Mouse (Mus musculus) MEL (cell line): Measurements from ENCODE around the gene Unc13b. TPM values are rescaled to one million over a fixed set of nuclear protein-coding genes. Genes with fewer than 3 reads are reported as not detected.
A peak's percentile ranks its signal among the peaks of the same experiment; 100 is the strongest.

Experiments
- DNase-seq: peaks from one replicate; pipeline ENCODE4 v3.0.0; 2011; ENCODE audit warnings: low read depth, low spot score
- H3K27ac ChIP-seq: 2 replicates; pipeline ENCODE4 v1.5.1; 2012; ENCODE audit warnings: low read depth, mild to moderate bottlenecking, control low read depth, low read length, moderate library complexity; ENCODE audit not compliant: control insufficient read depth
- H3K27me3 ChIP-seq, 2 experiments: fragments of 150-350 bp in 1 of 2; sonication (generic) in 1 of 2; 2 replicates each; pipeline ENCODE4 v1.6.1; 2012; ENCODE audit warnings: low read length in 2 of 2, mild to moderate bottlenecking in 2 of 2, improper control_type of control experiment in 1 of 2, moderate library complexity in 1 of 2; ENCODE audit not compliant: insufficient read depth in 2 of 2, control insufficient read depth in 1 of 2
- H3K36me3 ChIP-seq, 2 experiments: 2 replicates each; pipeline ENCODE4 v1.6.1; 2012 to 2014; ENCODE audit warnings: low read length in 2 of 2, improper control_type of control experiment in 1 of 2, inconsistent platforms in 1 of 2, mild to moderate bottlenecking in 1 of 2; ENCODE audit not compliant: insufficient read depth in 2 of 2, control insufficient read depth in 1 of 2
- H3K4me1 ChIP-seq, 2 experiments: fragments of 150-350 bp in 1 of 2; sonication (generic) in 1 of 2; 2 replicates each; pipeline ENCODE4 v1.6.1; 2012; ENCODE audit warnings: low read length in 2 of 2, improper control_type of control experiment in 1 of 2, mild to moderate bottlenecking in 1 of 2; ENCODE audit not compliant: insufficient read depth in 2 of 2, control insufficient read depth in 1 of 2
- H3K4me3 ChIP-seq, 2 experiments: fragments of 150-350 bp in 1 of 2; sonication (generic) in 1 of 2; 2 replicates each; pipeline ENCODE4 v1.5.1; 2012; ENCODE audit warnings: low read depth in 2 of 2, low read length in 2 of 2, mild to moderate bottlenecking in 2 of 2, moderate library complexity in 2 of 2, control low read depth in 1 of 2, improper control_type of control experiment in 1 of 2; ENCODE audit not compliant: control insufficient read depth in 1 of 2, insufficient read depth in 1 of 2
- H3K79me2 ChIP-seq: 2 replicates; pipeline ENCODE4 v1.6.1; 2012; ENCODE audit warnings: mild to moderate bottlenecking, low read length, moderate library complexity; ENCODE audit not compliant: control insufficient read depth, poor library complexity, insufficient read depth
- H3K9ac ChIP-seq: 2 replicates; pipeline ENCODE4 v1.6.1; 2012; ENCODE audit warnings: low read depth, mild to moderate bottlenecking, control low read depth, low read length, moderate library complexity; ENCODE audit not compliant: control insufficient read depth, poor library complexity, severe bottlenecking
- H3K9me3 ChIP-seq: fragments of 150-350 bp; sonication (generic); replicated peaks from 2 replicates; pipeline ENCODE4 v1.6.1; 2012; ENCODE audit warnings: mild to moderate bottlenecking, low read length, improper control_type of control experiment, moderate library complexity; ENCODE audit not compliant: insufficient read depth
- BHLHE40 ChIP-seq: IDR thresholded peaks from 2 replicates; pipeline ENCODE4 v1.6.1; 2012; ENCODE audit warnings: low read depth, mild to moderate bottlenecking, inconsistent platforms, low read length, improper control_type of control experiment, borderline replicate concordance
- CHD2 ChIP-seq: IDR thresholded peaks from 2 replicates; pipeline ENCODE4 v1.6.1; 2011; ENCODE audit warnings: low read length, improper control_type of control experiment
- ELF1 ChIP-seq: IDR thresholded peaks from 2 replicates; pipeline ENCODE4 v1.6.1; 2014; ENCODE audit warnings: low read depth, mild to moderate bottlenecking, inconsistent platforms, low read length, improper control_type of control experiment, moderate library complexity
- EP300 ChIP-seq, 2 experiments: IDR thresholded peaks; 2 replicates each; pipeline ENCODE4 v1.6.1; 2011; ENCODE audit warnings: improper control_type of control experiment in 2 of 2, low read length in 2 of 2, low read depth in 1 of 2, mild to moderate bottlenecking in 1 of 2
- ETS1 ChIP-seq: IDR thresholded peaks from 2 replicates; pipeline ENCODE4 v1.6.1; 2012; ENCODE audit warnings: low read depth, mild to moderate bottlenecking, inconsistent platforms, low read length, improper control_type of control experiment, moderate library complexity
- GATA1 ChIP-seq: IDR thresholded peaks from 2 replicates; pipeline ENCODE4 v1.6.1; 2011; ENCODE audit warnings: low read depth, low read length, improper control_type of control experiment
- JUND ChIP-seq: IDR thresholded peaks from 2 replicates; pipeline ENCODE4 v1.6.1; 2011; ENCODE audit warnings: low read depth, mild to moderate bottlenecking, improper control_type of control experiment, low read length
- KAT2A ChIP-seq: conservative IDR thresholded peaks from 2 replicates; pipeline ENCODE4 v1.6.1; 2012; ENCODE audit warnings: low read depth, low read length, improper control_type of control experiment, inconsistent platforms
- MAZ ChIP-seq: IDR thresholded peaks from 2 replicates; pipeline ENCODE4 v1.6.1; 2012; ENCODE audit warnings: low read depth, mild to moderate bottlenecking, inconsistent platforms, low read length, improper control_type of control experiment
- MYB ChIP-seq: IDR thresholded peaks from 2 replicates; pipeline ENCODE4 v1.6.1; 2011; ENCODE audit warnings: mild to moderate bottlenecking, low read depth, low read length, improper control_type of control experiment
- POLR2AphosphoS2 ChIP-seq: IDR thresholded peaks from 2 replicates; pipeline ENCODE4 v1.6.1; 2011; ENCODE audit warnings: low read length, improper control_type of control experiment
- RAD21 ChIP-seq: IDR thresholded peaks from 2 replicates; pipeline ENCODE4 v1.6.1; 2011; ENCODE audit warnings: mild to moderate bottlenecking, low read depth, low read length, improper control_type of control experiment
- RCOR1 ChIP-seq: IDR thresholded peaks from 2 replicates; pipeline ENCODE4 v1.6.1; 2012; ENCODE audit warnings: low read depth, mild to moderate bottlenecking, inconsistent platforms, low read length, improper control_type of control experiment
- SIN3A ChIP-seq: IDR thresholded peaks from 2 replicates; pipeline ENCODE4 v1.6.1; 2012; ENCODE audit warnings: low read length, improper control_type of control experiment, inconsistent platforms
- TBP ChIP-seq: IDR thresholded peaks from 2 replicates; pipeline ENCODE4 v1.8.0; 2011; ENCODE audit warnings: low read depth, low read length, improper control_type of control experiment
- ZMIZ1 ChIP-seq: IDR thresholded peaks from 2 replicates; pipeline ENCODE4 v1.6.1; 2012; ENCODE audit warnings: low read depth, mild to moderate bottlenecking, inconsistent platforms, low read length, improper control_type of control experiment, moderate library complexity
- ZNF384 ChIP-seq: IDR thresholded peaks from 2 replicates; pipeline ENCODE4 v1.6.1; 2012; ENCODE audit warnings: low read depth, mild to moderate bottlenecking, inconsistent platforms, low read length, improper control_type of control experiment
- polyA plus RNA-seq, 2 experiments: library from polyadenylated mRNA; stranded (reverse) in 1 of 2; unstranded in 1 of 2; fragments of >175 nt in 1 of 2; fragments of >200 nt in 1 of 2; gene quantifications; 2 replicates each; pipeline versions ENCODE4 v1.2.1 to v1.2.4; 2012; ENCODE audit warnings: low replicate concordance in 2 of 2, low read depth in 1 of 2; ENCODE audit not compliant: insufficient read length in 2 of 2, insufficient read depth in 1 of 2, missing spikeins in 1 of 2
- total RNA-seq: library from RNA; depleted of rRNA; stranded (reverse); fragments of 300-350 nt; gene quantifications from 2 replicates; pipeline ENCODE4 v1.2.3, GENCODE M21; 2012

The Unc13b gene
- total and polyA plus RNA-seq, 3 experiments, result 5.4 to 9.6 TPM; not detected in 1

GRCm38 (mm10) chr4:43217997-43218396 is 159.2 kb downstream of the Unc13b start:
- Histone ChIP-seq H3K9me3 (no peaks in the 10 kb centered on the region), H3K4me1 (peaks cover 7 to 30% of the 10 kb centered on the region in 2 experiments), H3K79me2 (no peaks in the 10 kb centered on the region), H3K27me3 (no peaks in the 10 kb centered on the region), H3K9ac (no peak overlapping the region), H3K27ac (no peak overlapping the region), H3K36me3 (peaks cover 0 to 16% of the 10 kb centered on the region in 2 experiments; a peak in 2 of 4 replicates), H3K4me3 (no peak overlapping the region)
- DNase-seq, result peak; percentile 45
- TF ChIP-seq KAT2A (no peak), POLR2AphosphoS2 (no peak), GATA1 (peak; percentile 82), ZMIZ1 (no peak), ZNF384 (no peak), MYB (no peak), EP300 (IDR thresholded peaks at IDR 0.05; ENCODE audit: low read depth in 1 of 2, low read length in 2 of 2) (peak; percentile 36 to 87; a peak in 3 of 4 replicates), RCOR1 (peak; percentile 38; the same call in 1 of the 2 replicates), ELF1 (no peak), BHLHE40 (no peak)

GRCm38 (mm10) chr4:43231821-43232220 is 173.1 kb downstream of the Unc13b start:
- peak; percentile 39; the same call in 1 of the 2 replicates for TF ChIP-seq MAZ
- TF ChIP-seq SIN3A, result 0 out of 2 replicates have a peak, but pooled peaks have one; percentile 3
- no peak for TF ChIP-seq CHD2
- peak; percentile 67 for TF ChIP-seq GATA1
- TF ChIP-seq ETS1, result 0 out of 2 replicates have a peak, but pooled peaks have one; percentile 25
- TF ChIP-seq RAD21, result no peak
- no peak for TF ChIP-seq TBP
- TF ChIP-seq EP300 (IDR thresholded peaks at IDR 0.05; ENCODE audit: low read depth in 1 of 2, low read length in 2 of 2), result peak in 1 of 2 experiments; percentile 25; a peak in 1 of 4 replicates
- TF ChIP-seq JUND, result no peak
- H3K27ac ChIP-seq, result 0 out of 2 replicates have a peak overlapping the region, but pooled peaks have one; percentile 29
- H3K36me3 ChIP-seq, result peaks cover 0 to 13% of the 10 kb centered on the region in 2 experiments; a peak in 2 of 4 replicates
- H3K9me3 ChIP-seq, result no peaks in the 10 kb centered on the region
- no peak overlapping the region for H3K9ac ChIP-seq
- no peaks in the 10 kb centered on the region for H3K27me3 ChIP-seq
- no peak overlapping the region for H3K4me3 ChIP-seq
- peak; percentile 66 for DNase-seq
- H3K79me2 ChIP-seq, result no peaks in the 10 kb centered on the region
- H3K4me1 ChIP-seq, result peaks cover 11 to 12% of the 10 kb centered on the region in 2 experiments
